Mouse (Mus musculus) olfactory bulb, adult 2 months (tissue): ENCODE measurements around the gene Gm20696. TPM values are rescaled to one million over a fixed set of nuclear protein-coding genes. Genes with fewer than 3 reads are reported as not detected.

Source experiments
- H3K27ac ChIP-seq: fragments of 200-500 bp; 2 replicates; pipeline ENCODE4 v1.5.1; 2012; ENCODE audit warnings: low read depth, low read length; ENCODE audit not compliant: insufficient read depth
- H3K4me1 ChIP-seq: fragments of 200-500 bp; 2 replicates; pipeline ENCODE4 v1.6.1; 2012; ENCODE audit warnings: low read length; ENCODE audit not compliant: control insufficient read depth, insufficient read depth
- H3K4me3 ChIP-seq: fragments of 200-500 bp; 2 replicates; pipeline ENCODE4 v1.5.1; 2012; ENCODE audit warnings: mild to moderate bottlenecking, low read depth, low read length, moderate library complexity; ENCODE audit not compliant: insufficient read depth
- CTCF ChIP-seq: fragments of 200-500 bp; IDR thresholded peaks from 2 replicates; pipeline ENCODE4 v1.5.1; 2012; ENCODE audit warnings: low read depth, mild to moderate bottlenecking, low read length, moderate library complexity; ENCODE audit not compliant: insufficient read depth
- POLR2A ChIP-seq: fragments of 200-500 bp; IDR thresholded peaks from 2 replicates; pipeline ENCODE4 v1.6.1; 2012; ENCODE audit warnings: mild to moderate bottlenecking, low read depth, low read length, moderate library complexity; ENCODE audit not compliant: insufficient read depth
- WGBS: fragments of 180-500 bp; shearing (Covaris S2); methylation state at CpG from one replicate; pipeline ENCODE4 v1.1.7; 2018; 5-methylcytosine and 5-hydroxymethylcytosine counted together
- polyA plus RNA-seq: library from polyadenylated mRNA; stranded (reverse); fragments of >200 nt; gene quantifications from 2 replicates; pipeline ENCODE4 v1.2.4, GENCODE M21; 2012; ENCODE audit warnings: low replicate concordance; ENCODE audit not compliant: missing spikeins, insufficient read depth, insufficient read length

The Gm20696 gene
- polyA plus RNA-seq, 1 experiment: not detected

DNA sequence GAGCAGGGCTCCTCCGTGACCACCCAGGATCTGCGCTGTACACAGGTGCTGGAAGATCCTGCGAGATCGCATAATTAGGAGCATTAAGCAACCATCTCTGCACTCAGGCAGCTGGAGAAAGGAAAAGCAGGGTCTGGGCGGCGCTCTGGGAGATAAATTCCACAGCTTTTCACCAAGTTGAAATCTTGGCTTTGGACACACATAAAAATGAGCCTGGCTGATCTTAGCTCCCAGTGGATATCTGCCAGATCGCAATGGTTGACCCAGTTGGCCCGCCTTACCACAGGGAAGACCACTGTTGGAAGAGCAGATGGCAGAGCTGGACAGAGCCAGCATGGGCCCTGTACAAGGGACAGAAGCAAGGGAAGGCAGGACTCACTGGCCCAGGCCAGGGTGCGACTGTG lies 157.4 kb downstream of the Gm20696 start:
- H3K4me3 ChIP-seq: no peak overlapping the region
- TF ChIP-seq POLR2A: no peak
- TF ChIP-seq CTCF: no peak
- WGBS: 66% methylated on average over 9 of the region's 9 CpGs
- no peak overlapping the region for H3K27ac ChIP-seq
- peaks cover 5% of the 10 kb centered on the region; the same call in 1 of the 2 replicates for H3K4me1 ChIP-seq

DNA sequence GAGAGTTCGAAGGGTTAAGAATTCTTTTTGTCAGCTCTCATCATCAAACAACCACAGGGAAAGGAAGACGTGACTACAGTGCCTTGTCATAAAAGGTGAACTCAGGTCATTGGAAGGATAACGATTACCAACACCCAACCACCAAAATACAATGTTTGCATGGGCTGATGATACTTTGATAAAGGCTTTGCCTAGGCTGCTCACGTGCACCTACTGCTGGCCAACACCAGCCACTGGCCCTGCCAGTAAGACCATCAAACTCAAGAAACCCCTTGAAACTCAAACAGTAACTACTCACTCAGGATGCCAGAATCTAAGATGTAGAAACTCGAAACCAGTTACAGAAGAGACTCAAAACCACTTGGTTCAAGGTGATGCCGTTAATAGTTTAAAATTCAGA lies 159.8 kb downstream of the Gm20696 start:
- 90% methylated on average over 6 of the region's 6 CpGs for WGBS
- no peak overlapping the region for H3K4me3 ChIP-seq

DNA sequence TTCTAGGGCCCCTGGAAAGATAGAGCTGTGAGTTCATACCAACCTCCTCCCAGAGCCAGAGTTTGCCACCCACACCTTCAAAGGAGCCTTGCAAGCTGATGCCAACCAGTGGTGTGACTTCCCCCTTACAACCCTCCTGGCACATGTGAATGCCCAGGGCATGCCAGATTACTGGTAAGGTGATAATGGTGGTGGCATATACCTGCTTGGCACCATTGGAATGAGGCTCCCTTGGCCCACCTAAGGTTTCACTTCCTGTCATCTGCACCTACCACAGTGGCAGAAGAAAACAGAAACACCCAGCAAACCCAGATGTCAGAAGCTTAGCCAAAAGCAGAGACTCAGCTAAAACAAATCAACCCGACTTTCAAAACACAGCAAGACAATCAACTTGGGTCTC lies 162.9 kb downstream of the Gm20696 start:
- Histone ChIP-seq H3K4me1 (no peaks in the 10 kb centered on the region), H3K27ac (no peak overlapping the region), H3K4me3 (no peak overlapping the region)
- WGBS: 93% methylated on average over 1 of the region's 1 CpGs
- TF ChIP-seq POLR2A: no peak
- TF ChIP-seq CTCF: no peak

More for the DNA sequence above, 159.8 kb downstream of the Gm20696 start:
- H3K4me1 ChIP-seq: peaks cover 5% of the 10 kb centered on the region; the same call in 1 of the 2 replicates
- no peak overlapping the region for H3K27ac ChIP-seq
- no peak for TF ChIP-seq POLR2A
- TF ChIP-seq CTCF: no peak

DNA sequence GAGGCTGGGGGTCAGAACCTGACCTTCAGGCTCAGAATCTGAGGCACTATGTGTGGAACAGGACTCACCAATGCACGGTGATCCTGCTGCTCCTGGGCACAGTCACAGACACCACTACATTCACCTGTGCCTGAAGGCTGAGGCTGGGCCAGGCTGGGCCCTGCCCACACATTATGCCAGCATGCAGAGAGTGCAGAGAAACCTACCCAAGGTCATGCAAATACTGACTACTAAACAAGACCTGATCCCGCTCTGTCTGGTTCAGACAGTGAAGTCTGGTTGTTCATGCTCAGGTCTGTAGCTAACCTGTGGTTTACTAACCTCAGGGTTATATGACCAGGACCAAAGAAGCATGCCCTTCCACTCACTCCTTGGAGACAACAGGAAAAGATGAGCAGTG lies 163.9 kb downstream of the Gm20696 start:
- Histone ChIP-seq H3K4me1 (no peaks in the 10 kb centered on the region), H3K4me3 (no peak overlapping the region), H3K27ac (no peak overlapping the region)
- 100% methylated on average over 2 of the region's 2 CpGs for WGBS
- no peak for TF ChIP-seq POLR2A
- TF ChIP-seq CTCF: no peak

DNA sequence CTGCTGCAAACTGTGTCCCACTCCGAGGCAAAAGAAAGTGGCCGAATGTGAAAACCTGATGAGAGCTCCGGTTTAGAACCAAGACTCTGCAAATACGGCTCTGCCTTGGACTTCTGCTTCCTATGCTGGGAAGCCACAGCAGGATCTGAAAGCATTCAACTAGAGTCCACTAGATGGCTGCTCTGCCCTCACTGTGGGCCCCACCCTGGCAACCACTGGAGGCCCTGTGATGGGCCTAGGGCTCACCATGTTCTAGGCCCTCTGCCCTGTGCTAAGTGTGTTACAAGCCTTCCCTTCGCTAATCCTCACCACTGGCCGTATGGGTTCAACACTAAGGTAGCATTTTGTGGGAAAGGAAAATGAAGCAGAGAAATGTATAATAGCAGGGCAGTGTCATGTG lies 164.3 kb downstream of the Gm20696 start:
- TF ChIP-seq POLR2A (no peak), CTCF (no peak)
- Histone ChIP-seq H3K27ac (no peak overlapping the region), H3K4me1 (no peaks in the 10 kb centered on the region), H3K4me3 (no peak overlapping the region)
- WGBS: 93% methylated on average over 6 of the region's 6 CpGs

DNA sequence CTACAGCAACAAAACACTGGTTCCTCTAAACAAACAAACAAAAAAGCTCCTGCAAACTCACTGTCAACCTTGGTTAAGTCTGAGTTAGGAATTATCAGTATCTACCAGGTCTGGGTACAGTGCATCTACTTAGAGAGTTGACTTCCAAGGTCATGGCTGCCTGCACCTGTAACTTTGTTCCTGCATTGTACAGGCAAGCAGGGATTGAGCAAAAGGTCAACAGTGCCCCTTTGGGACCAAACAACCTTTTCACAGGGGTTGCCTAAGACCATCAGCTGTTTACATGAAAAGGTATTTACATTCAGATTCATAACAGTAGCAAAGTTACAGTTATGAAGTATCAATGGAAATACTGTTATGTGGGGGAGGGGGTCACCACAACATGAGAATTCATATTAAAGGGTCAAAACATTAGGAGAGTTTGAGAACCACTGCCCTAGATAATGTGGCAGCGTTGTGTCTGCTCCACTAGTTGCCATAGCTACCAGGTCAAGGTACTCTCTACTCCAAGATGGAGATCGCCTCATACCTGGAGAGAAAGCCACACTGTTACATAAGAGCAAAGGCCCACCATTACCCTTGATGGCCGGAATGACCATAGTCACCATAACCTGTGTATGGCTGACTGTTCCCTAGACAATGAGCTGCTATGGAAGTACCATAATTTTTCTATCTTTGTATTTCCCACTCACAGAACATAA lies 165.9 kb downstream of the Gm20696 start:
- TF ChIP-seq POLR2A: no peak
- no peak for TF ChIP-seq CTCF
- WGBS: 99% methylated on average over 3 of the region's 3 CpGs
- Histone ChIP-seq H3K27ac (no peak overlapping the region), H3K4me1 (no peaks in the 10 kb centered on the region), H3K4me3 (no peak overlapping the region)

DNA sequence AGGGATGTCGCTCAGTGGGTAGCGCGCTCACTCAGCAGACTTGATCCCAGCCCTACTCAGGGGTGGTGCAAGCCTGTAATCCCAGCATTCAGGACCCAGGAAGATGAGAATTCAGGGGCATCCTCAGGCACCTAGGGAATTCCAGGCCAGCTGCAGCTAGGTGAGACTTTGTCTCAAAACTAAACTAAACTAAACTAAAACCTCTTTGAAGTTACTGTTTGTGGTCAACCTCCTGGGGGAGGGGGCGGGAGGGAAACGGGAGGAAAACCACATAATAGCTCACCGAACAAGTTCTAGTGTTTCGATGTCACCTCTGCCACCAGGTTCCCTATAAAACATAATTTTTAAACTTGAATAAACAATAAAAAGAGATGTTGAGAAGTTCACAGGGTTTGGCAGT lies 168.5 kb downstream of the Gm20696 start:
- H3K4me3 ChIP-seq: no peak overlapping the region
- H3K27ac ChIP-seq: no peak overlapping the region
- WGBS: 94% methylated on average over 7 of the region's 7 CpGs
- no peak for TF ChIP-seq POLR2A
- TF ChIP-seq CTCF: no peak
- no peaks in the 10 kb centered on the region for H3K4me1 ChIP-seq

DNA sequence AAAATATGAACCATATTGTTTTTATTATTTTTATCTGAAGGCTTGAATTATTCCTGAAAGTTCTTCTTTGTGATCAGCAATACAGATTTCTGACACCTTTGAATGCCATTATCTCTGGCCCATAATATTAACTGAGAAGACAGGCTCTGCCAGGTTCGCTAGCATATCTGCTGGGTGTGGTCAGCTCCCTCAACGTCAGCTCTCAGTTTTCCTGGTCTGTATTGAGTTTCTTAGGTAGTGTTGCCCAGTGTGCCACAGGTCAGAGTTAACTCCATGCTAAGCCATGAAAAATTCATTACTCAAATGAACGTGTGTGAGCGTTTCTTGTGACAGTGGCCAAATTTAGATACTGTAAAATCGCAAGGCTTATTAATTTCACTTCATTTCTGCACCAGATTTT lies 170.5 kb downstream of the Gm20696 start:
- TF ChIP-seq CTCF (no peak), POLR2A (no peak)
- Histone ChIP-seq H3K27ac (no peak overlapping the region), H3K4me3 (no peak overlapping the region), H3K4me1 (no peaks in the 10 kb centered on the region)
- 91% methylated on average over 5 of the region's 5 CpGs for WGBS

DNA sequence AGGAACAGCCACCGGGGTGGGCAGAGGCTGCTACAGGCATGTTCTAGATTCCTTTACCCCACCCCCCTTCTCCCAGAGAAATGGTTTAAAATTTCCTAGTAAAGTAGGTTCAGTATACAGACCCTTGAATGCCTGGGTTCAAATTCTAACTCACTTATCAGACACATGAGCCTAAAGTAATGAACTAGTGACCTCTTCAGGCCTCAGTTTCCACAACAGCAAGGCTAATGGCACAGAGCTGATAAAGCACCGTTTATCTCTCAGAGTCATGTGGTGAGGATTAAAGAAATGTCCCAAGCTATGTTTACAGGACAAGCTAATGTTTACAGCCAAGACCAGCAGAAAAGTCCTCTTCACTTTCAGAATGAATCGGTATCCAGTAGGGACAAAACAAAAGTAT lies 173.7 kb downstream of the Gm20696 start:
- Histone ChIP-seq H3K27ac (no peak overlapping the region), H3K4me3 (no peak overlapping the region), H3K4me1 (no peaks in the 10 kb centered on the region)
- TF ChIP-seq POLR2A (no peak), CTCF (no peak)
- 70% methylated on average over 3 of the region's 3 CpGs for WGBS
